Mouse (Mus musculus) liver, embryonic 14.5 days (tissue): ENCODE results near the gene Mei1. TPM values are rescaled to one million over a fixed set of nuclear protein-coding genes. Genes with fewer than 3 reads are reported as not detected.

ENCODE experiments used
- ATAC-seq: fragments of 200-750 bp; cut with Nextera tagmentation; 2 replicates; pipeline ENCODE4 v1.8.0; 2017; ENCODE audit warnings: moderate number of reproducible peaks, mild to moderate bottlenecking, moderate library complexity; ENCODE audit not compliant: insufficient read depth
- DNase-seq, 3 experiments: peaks; one replicate each; pipeline ENCODE4 v3.0.0-alpha.2; 2012 to 2013; ENCODE audit warnings: low read depth in 3 of 3, low spot score in 3 of 3
- H3K27ac ChIP-seq: fragments of 300-500 bp; sonication (generic); 2 replicates; pipeline ENCODE4 v1.5.1; 2014; ENCODE audit warnings: moderate library complexity, mild to moderate bottlenecking, control low read depth, inconsistent platforms
- H3K27me3 ChIP-seq: fragments of 300-500 bp; sonication (generic); 2 replicates; pipeline ENCODE4 v1.6.1; 2014; ENCODE audit warnings: mild to moderate bottlenecking, low read length, moderate library complexity; ENCODE audit not compliant: control insufficient read depth, insufficient read depth
- H3K36me3 ChIP-seq: fragments of 300-500 bp; sonication (generic); replicated peaks from 2 replicates; pipeline ENCODE4 v1.6.1; 2014; ENCODE audit warnings: low read depth; ENCODE audit not compliant: control insufficient read depth, insufficient read depth
- H3K4me1 ChIP-seq, 2 experiments: fragments of 200-500 bp in 1 of 2; fragments of 300-500 bp in 1 of 2; sonication (generic) in 1 of 2; replicated peaks; 2 replicates each; pipeline ENCODE4 v1.6.1; 2012 to 2014; ENCODE audit warnings: antibody characterized with exemption in 1 of 2, inconsistent platforms in 1 of 2, low read length in 1 of 2; ENCODE audit not compliant: control insufficient read depth in 2 of 2, insufficient read depth in 2 of 2
- H3K4me2 ChIP-seq: fragments of 300-500 bp; sonication (generic); 2 replicates; pipeline ENCODE4 v1.6.1; 2014; ENCODE audit warnings: low read depth, mild to moderate bottlenecking, control low read depth, moderate library complexity
- H3K4me3 ChIP-seq, 2 experiments: fragments of 200-500 bp in 1 of 2; fragments of 300-500 bp in 1 of 2; sonication (generic) in 1 of 2; 2 replicates each; pipeline ENCODE4 v1.5.1; 2012 to 2014; ENCODE audit warnings: low read depth in 2 of 2, low read length in 2 of 2, mild to moderate bottlenecking in 2 of 2, control low read depth in 1 of 2, inconsistent platforms in 1 of 2, moderate library complexity in 1 of 2; ENCODE audit not compliant: insufficient read depth in 1 of 2
- H3K9ac ChIP-seq: fragments of 300-500 bp; sonication (generic); replicated peaks from 2 replicates; pipeline ENCODE4 v1.6.1; 2014; ENCODE audit warnings: mild to moderate bottlenecking, control low read depth, moderate library complexity
- H3K9me3 ChIP-seq: fragments of 300-500 bp; sonication (generic); 2 replicates; pipeline ENCODE4 v1.6.1; 2016; ENCODE audit warnings: low read length, mixed read lengths; ENCODE audit not compliant: control insufficient read depth
- CTCF ChIP-seq: IDR thresholded peaks from 2 replicates; pipeline ENCODE4 v1.5.1; 2016; ENCODE audit warnings: antibody characterized with exemption, low read depth, control low read depth
- EP300 ChIP-seq: IDR thresholded peaks from 2 replicates; pipeline ENCODE4 v1.6.1; 2016; ENCODE audit warnings: antibody characterized with exemption, low read depth
- WGBS: fragments of 180-500 bp; shearing (Covaris S2); extraction: QIAGEN DNeasy Blood & Tissue Kit; methylation state at CpG from one replicate; pipeline ENCODE4 v1.1.7; 2014; ENCODE audit not compliant: insufficient replicate concordance; 5-methylcytosine and 5-hydroxymethylcytosine counted together
- polyA plus RNA-seq, 2 experiments: library from polyadenylated mRNA; depleted of rRNA in 1 of 2; stranded (reverse) in 1 of 2; unstranded in 1 of 2; fragments of >200 nt; fragmentation: Nextera tagmentation in 1 of 2; extraction: Ambion mirVana in 1 of 2; gene quantifications; 2 replicates each; pipeline versions ENCODE4 v1.2.1 to v1.2.3; 2012 to 2014

Mei1 gene
- polyA plus RNA-seq, 2 experiments: not detected

DNA sequence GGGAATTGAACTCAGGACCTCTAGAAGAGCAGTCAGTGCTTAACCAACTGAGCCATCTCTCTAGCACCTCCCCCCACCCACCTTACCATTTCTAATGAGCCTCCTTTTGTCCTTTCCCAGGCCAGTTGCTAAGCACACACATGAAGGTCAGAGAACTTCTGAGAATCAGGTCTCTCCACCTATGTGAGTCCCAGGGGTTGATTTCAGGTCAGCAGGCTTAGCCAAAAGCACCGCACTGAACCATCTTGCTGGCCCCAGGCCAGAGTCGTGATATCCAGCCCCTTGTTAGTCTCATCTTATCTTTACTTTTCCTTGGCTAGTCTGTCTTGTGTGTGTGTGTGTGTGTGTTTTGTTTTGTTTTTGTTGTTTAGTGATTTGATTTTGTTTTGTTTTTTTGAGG lies 75.6 kb downstream of the Mei1 start:
- Histone ChIP-seq H3K4me2 (no peak overlapping the region), H3K27me3 (no peaks in the 10 kb centered on the region), H3K4me3 (no peak overlapping the region), H3K4me1 (peaks cover 27 to 37% of the 10 kb centered on the region in 2 experiments), H3K36me3 (no peaks in the 10 kb centered on the region; the same call in 1 of the 2 replicates), H3K27ac (peak overlapping the region; percentile 90), H3K9me3 (no peaks in the 10 kb centered on the region), H3K9ac (no peak overlapping the region)
- no peak for DNase-seq
- WGBS: 16% methylated on average over 2 of the region's 2 CpGs
- no peak for ATAC-seq
- TF ChIP-seq EP300 (no peak), CTCF (no peak)

DNA sequence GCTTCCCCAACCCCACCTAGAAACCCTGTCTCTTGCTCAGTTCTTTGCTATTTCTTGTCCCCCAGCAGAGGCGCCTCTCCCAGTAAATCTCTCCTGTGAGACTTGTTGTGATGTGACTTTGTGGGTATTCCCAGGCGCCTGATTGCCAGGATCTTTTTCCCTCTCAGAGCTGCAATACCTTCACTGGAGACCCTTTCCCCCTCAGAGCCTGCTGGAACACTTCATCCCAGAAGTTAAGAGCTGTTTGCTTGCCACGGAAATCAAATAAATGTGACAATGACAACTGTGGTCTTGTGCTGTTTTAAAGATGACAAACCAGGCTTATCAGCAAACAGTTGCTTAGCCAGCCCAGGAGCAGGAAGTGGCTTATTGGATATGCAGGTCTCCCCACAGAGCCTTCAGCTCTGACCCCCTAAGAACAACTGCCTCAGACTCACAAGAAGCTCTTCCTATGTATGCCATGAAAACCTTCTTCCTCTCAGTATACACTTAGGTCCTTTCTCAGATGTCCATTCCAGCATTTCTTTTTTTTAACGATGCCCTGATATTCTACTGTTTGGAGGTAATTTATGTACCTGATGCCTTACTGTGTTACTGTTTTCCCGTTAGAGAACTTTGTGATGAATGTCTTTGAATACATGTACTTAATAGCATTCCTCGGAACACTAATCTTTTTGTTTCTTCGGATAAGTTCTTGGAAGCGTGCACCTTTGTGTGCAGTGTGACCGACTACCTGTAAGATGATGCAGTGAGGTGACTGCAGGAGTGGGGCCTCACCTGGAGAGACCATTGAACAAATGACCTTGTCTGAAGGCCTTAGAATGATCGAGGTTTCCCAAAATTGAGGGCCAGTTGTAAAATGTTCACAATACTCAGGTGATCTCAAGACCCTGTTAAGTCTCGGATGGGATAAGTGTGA lies 76.3 kb downstream of the Mei1 start:
- Histone ChIP-seq H3K27me3 (no peaks in the 10 kb centered on the region), H3K27ac (peak overlapping the region; percentile 90), H3K4me1 (peaks cover 30 to 39% of the 10 kb centered on the region in 2 experiments), H3K36me3 (no peaks in the 10 kb centered on the region; the same call in 1 of the 2 replicates), H3K4me3 (peak overlapping the region; percentile 57 to 72), H3K9ac (peak overlapping the region; percentile 64), H3K4me2 (peak overlapping the region; percentile 75), H3K9me3 (no peaks in the 10 kb centered on the region)
- DNase-seq (peak in 1 of 3 experiments; percentile 38), ATAC-seq (peak; percentile 1; the same call in 1 of the 2 replicates)
- 10% methylated on average over 11 of the region's 11 CpGs for WGBS
- TF ChIP-seq CTCF: no peak
- no peak for TF ChIP-seq EP300

DNA sequence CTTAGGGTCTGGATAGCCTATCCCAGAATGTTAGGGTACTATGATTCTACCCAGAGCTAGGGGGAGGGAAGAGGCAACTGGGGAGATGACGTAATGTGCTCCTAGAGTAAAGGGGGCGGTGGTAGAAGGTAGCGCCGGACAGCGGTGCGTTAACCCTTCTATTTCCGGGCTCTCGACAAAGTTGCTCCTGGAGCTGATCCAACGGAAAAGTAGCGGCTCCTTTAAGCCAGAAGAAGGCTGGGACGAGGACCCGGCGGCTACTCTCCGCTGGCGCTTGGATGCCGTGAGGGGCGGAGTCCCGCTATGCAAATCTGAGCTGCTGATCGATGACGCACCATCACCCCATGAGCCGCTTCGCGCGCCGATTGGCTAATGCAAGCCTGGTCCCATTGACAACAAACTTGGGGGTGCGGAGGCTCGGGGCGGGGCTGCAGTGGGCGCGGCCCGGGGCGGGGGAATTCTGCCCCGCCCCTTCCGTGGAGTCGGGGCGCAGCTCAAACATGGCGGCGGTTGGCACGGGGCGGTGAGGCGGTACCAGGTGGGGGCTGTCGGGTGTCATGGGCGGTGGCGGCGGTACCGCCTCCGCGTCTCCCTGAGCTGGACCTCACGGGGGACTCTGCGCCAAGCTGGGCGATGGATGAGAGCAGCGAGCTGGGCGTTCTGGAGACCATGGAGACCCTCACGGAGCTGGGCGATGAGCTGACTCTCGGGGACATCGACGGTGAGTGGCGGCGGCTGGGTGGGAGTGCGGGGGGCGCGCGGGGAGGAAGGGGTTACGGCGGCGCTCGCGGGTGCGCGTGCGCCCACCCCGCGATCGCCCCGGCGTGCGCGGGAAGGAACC lies 77.2 kb downstream of the Mei1 start, which contains the start of gene Srebf2:
TSS of gene Srebf2 (plus strand) at position 412 of the 841 bp plus-strand sequence.
- peak within 1 kb of the TSS; percentile 89 for H3K9ac ChIP-seq
- TF ChIP-seq EP300 (peak; percentile 78), CTCF (no peak; the same call in 1 of the 2 replicates)
- H3K36me3 ChIP-seq: no peaks in the 10 kb centered on the region; the same call in 1 of the 2 replicates
- DNase-seq: peak; percentile 99
- peak within 1 kb of the TSS; percentile 92 for H3K4me2 ChIP-seq
- peaks cover 30 to 39% of the 10 kb centered on the region in 2 experiments for H3K4me1 ChIP-seq
- H3K27ac ChIP-seq: peak within 1 kb of the TSS; percentile 90
- peak within 1 kb of the TSS; percentile 72 to 98 for H3K4me3 ChIP-seq
- ATAC-seq: peak; percentile 93
- no peaks in the 10 kb centered on the region for H3K9me3 ChIP-seq
- H3K27me3 ChIP-seq: no peaks in the 10 kb centered on the region
- WGBS: under 1% methylated on average over 70 of the region's 79 CpGs

DNA sequence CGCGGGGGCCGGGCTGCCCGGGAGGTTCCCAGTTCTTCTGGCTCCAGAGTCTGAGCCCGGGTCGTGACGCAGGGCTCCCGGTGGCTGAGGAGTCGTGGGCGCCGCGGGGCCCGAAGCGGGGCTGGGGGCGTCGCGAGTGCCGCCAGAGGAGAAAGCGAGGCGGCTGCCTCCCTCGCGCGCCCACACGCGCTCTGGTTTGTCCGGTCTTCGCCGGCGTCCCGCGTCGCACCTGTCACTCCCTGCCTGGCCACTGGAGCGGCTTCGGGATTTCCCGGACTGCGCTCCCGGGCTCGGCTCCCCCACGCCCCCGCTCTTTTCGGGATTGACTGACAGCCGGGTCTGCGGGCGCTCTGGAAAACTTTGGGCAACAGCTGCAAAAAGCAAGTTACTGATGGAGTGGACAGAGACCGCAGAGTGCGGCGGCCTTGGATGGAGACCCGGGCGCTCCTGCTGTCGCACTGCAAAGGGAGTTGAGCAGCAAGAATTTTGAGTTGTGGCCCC lies 77.9 kb downstream of the Mei1 start:
- peak; percentile 31; the same call in 1 of the 2 replicates for TF ChIP-seq CTCF
- no peak for TF ChIP-seq EP300
- peaks cover 30 to 44% of the 10 kb centered on the region in 2 experiments for H3K4me1 ChIP-seq
- no peaks in the 10 kb centered on the region for H3K9me3 ChIP-seq
- ATAC-seq (peak; percentile 18), DNase-seq (peak in 1 of 3 experiments; percentile 31)
- peak overlapping the region; percentile 43 for H3K27ac ChIP-seq
- WGBS: 2% methylated on average over 47 of the region's 50 CpGs
- no peaks in the 10 kb centered on the region; the same call in 1 of the 2 replicates for H3K36me3 ChIP-seq
- peak overlapping the region; percentile 72 to 98 for H3K4me3 ChIP-seq
- H3K4me2 ChIP-seq: peak overlapping the region; percentile 92
- no peaks in the 10 kb centered on the region for H3K27me3 ChIP-seq
- H3K9ac ChIP-seq: peak overlapping the region; percentile 89
